Mouse (Mus musculus) liver, embryonic 14.5 days (tissue): ENCODE measurements around the gene Tnpo3. TPM values are rescaled to one million over a fixed set of nuclear protein-coding genes. Genes with fewer than 3 reads are reported as not detected.
"Not testable (repeated sequence)": the region's sequence is repeated elsewhere in the genome, so short reads cannot be mapped to it uniquely, and the experiment has no call there.

Experiments used
- ATAC-seq: fragments of 200-750 bp; cut with Nextera tagmentation; 2 replicates; pipeline ENCODE4 v1.8.0; 2017; ENCODE audit warnings: moderate number of reproducible peaks, mild to moderate bottlenecking, moderate library complexity; ENCODE audit not compliant: insufficient read depth
- DNase-seq, 3 experiments: peaks; one replicate each; pipeline ENCODE4 v3.0.0-alpha.2; 2012 to 2013; ENCODE audit warnings: low read depth in 3 of 3, low spot score in 3 of 3
- H3K27ac ChIP-seq: fragments of 300-500 bp; sonication (generic); 2 replicates; pipeline ENCODE4 v1.5.1; 2014; ENCODE audit warnings: moderate library complexity, mild to moderate bottlenecking, control low read depth, inconsistent platforms
- H3K27me3 ChIP-seq: fragments of 300-500 bp; sonication (generic); 2 replicates; pipeline ENCODE4 v1.6.1; 2014; ENCODE audit warnings: mild to moderate bottlenecking, low read length, moderate library complexity; ENCODE audit not compliant: control insufficient read depth, insufficient read depth
- H3K36me3 ChIP-seq: fragments of 300-500 bp; sonication (generic); replicated peaks from 2 replicates; pipeline ENCODE4 v1.6.1; 2014; ENCODE audit warnings: low read depth; ENCODE audit not compliant: control insufficient read depth, insufficient read depth
- H3K4me1 ChIP-seq, 2 experiments: fragments of 200-500 bp in 1 of 2; fragments of 300-500 bp in 1 of 2; sonication (generic) in 1 of 2; replicated peaks; 2 replicates each; pipeline ENCODE4 v1.6.1; 2012 to 2014; ENCODE audit warnings: antibody characterized with exemption in 1 of 2, inconsistent platforms in 1 of 2, low read length in 1 of 2; ENCODE audit not compliant: control insufficient read depth in 2 of 2, insufficient read depth in 2 of 2
- H3K4me2 ChIP-seq: fragments of 300-500 bp; sonication (generic); 2 replicates; pipeline ENCODE4 v1.6.1; 2014; ENCODE audit warnings: low read depth, mild to moderate bottlenecking, control low read depth, moderate library complexity
- H3K4me3 ChIP-seq, 2 experiments: fragments of 200-500 bp in 1 of 2; fragments of 300-500 bp in 1 of 2; sonication (generic) in 1 of 2; 2 replicates each; pipeline ENCODE4 v1.5.1; 2012 to 2014; ENCODE audit warnings: low read depth in 2 of 2, low read length in 2 of 2, mild to moderate bottlenecking in 2 of 2, control low read depth in 1 of 2, inconsistent platforms in 1 of 2, moderate library complexity in 1 of 2; ENCODE audit not compliant: insufficient read depth in 1 of 2
- H3K9ac ChIP-seq: fragments of 300-500 bp; sonication (generic); replicated peaks from 2 replicates; pipeline ENCODE4 v1.6.1; 2014; ENCODE audit warnings: mild to moderate bottlenecking, control low read depth, moderate library complexity
- H3K9me3 ChIP-seq: fragments of 300-500 bp; sonication (generic); 2 replicates; pipeline ENCODE4 v1.6.1; 2016; ENCODE audit warnings: low read length, mixed read lengths; ENCODE audit not compliant: control insufficient read depth
- CTCF ChIP-seq: IDR thresholded peaks from 2 replicates; pipeline ENCODE4 v1.5.1; 2016; ENCODE audit warnings: antibody characterized with exemption, low read depth, control low read depth
- EP300 ChIP-seq: IDR thresholded peaks from 2 replicates; pipeline ENCODE4 v1.6.1; 2016; ENCODE audit warnings: antibody characterized with exemption, low read depth
- WGBS: fragments of 180-500 bp; shearing (Covaris S2); extraction: QIAGEN DNeasy Blood & Tissue Kit; methylation state at CpG from one replicate; pipeline ENCODE4 v1.1.7; 2014; ENCODE audit not compliant: insufficient replicate concordance; 5-methylcytosine and 5-hydroxymethylcytosine counted together
- polyA plus RNA-seq, 2 experiments: library from polyadenylated mRNA; depleted of rRNA in 1 of 2; stranded (reverse) in 1 of 2; unstranded in 1 of 2; fragments of >200 nt; fragmentation: Nextera tagmentation in 1 of 2; extraction: Ambion mirVana in 1 of 2; gene quantifications; 2 replicates each; pipeline versions ENCODE4 v1.2.1 to v1.2.3; 2012 to 2014

Tnpo3 gene
- polyA plus RNA-seq, 2 experiments: 27.8 to 30.5 TPM

DNA sequence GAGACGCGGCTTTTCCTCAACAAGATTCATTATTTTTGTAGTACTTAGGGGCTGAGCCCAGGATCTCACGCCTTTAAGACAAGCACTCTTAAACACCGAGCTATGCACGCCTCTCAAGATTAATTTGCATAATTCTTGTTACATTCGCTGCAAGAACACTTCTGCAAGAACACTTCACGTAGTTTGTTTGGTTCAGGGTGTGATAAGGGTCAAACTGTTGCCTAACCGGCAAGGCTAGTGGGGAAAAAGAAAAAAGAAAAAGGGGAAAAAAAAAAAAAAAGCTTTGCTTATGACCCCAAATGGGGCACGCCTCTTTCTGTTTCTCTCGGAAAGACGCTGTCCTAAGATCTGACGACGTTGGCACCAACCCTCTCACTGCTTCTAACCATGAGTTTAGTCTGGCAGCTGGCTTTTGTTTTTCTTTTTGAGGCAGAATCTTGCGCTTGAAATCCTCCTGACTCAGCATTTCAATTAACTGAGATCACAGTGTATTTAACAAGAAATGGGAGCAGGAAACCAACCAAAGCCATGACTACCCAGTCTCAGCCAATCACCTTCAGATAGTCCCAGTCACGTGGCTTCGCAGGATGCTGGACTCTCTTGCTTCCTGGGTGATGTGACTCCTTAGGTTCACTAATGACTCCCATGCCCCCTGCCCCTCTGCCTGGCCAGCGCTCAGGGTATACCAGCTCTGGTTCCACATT lies 11.3 kb upstream of the Tnpo3 start:
- H3K4me3 ChIP-seq: no peak overlapping the region
- WGBS: 43% methylated on average over 17 of the region's 17 CpGs
- no peaks in the 10 kb centered on the region for H3K4me1 ChIP-seq
- peak overlapping the region; percentile 18 for H3K4me2 ChIP-seq
- no peaks in the 10 kb centered on the region for H3K36me3 ChIP-seq
- DNase-seq (no peak), ATAC-seq (no peak)
- TF ChIP-seq EP300 (no peak), CTCF (no peak)
- no peak overlapping the region for H3K9ac ChIP-seq
- H3K27ac ChIP-seq: no peak overlapping the region
- no peaks in the 10 kb centered on the region for H3K9me3 ChIP-seq
- H3K27me3 ChIP-seq: peaks cover 2% of the 10 kb centered on the region; the same call in 1 of the 2 replicates

DNA sequence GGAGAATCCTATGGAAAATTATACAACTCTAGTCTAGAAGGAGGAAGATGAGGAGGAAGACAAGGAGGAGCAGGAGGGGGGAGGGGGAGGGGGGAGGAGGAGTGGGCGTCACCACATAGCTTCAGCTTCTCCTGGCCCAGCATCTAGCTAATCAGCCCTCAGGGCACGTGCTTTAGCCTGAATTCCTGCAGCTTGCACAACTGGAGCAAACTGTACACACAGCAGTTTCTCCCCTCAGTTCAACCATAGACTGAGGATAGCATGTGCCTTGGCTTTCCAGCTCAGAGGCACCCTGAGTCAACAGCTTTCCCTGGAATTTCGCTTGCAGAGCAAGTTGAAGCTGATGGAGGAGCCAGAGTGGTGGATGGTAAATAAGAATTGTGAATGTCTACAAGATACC lies 10.5 kb upstream of the Tnpo3 start:
- ATAC-seq (no peak), DNase-seq (no peak)
- Histone ChIP-seq H3K27ac (no peak overlapping the region), H3K27me3 (peaks cover 2% of the 10 kb centered on the region; the same call in 1 of the 2 replicates), H3K9me3 (no peaks in the 10 kb centered on the region), H3K9ac (no peak overlapping the region), H3K4me3 (no peak overlapping the region), H3K36me3 (no peaks in the 10 kb centered on the region), H3K4me2 (no peak overlapping the region), H3K4me1 (no peaks in the 10 kb centered on the region)
- 27% methylated on average over 3 of the region's 3 CpGs for WGBS
- TF ChIP-seq EP300 (no peak), CTCF (no peak)

DNA sequence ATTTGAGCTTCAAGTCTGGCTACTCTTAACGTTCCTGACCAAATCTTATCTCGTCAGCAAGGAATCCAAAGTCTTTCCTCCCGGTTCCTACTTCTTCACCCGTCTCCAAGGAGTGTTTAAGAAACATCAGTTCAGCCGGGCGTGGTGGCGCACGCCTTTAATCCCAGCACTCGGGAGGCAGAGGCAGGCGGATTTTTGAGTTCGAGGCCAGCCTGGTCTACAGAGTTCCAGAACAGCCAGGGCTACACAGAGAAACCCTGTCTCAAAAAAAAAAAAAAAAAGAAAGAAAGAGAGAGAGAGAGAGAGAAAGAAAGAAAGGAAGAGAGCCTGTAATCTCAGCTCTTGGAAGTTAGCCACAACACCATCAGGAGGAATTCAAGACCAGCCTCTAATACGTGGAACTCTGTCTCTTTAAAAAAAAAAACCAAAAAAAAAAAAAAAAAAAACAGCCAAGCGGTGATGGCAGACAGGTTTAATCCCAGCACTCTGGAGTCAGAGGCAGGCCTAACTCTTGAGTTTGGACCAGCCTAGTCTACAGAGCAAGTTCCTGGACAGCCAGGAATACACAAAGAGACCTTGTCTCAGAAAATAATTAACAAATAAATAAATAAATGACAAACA lies 443 bp upstream of the Tnpo3 start:
- H3K4me2 ChIP-seq: peak overlapping the region; percentile 81
- not testable (repeated sequence) for DNase-seq, H3K27me3 ChIP-seq, H3K9me3 ChIP-seq, H3K4me1 ChIP-seq, H3K36me3 ChIP-seq
- 18% methylated on average over 13 of the region's 13 CpGs for WGBS
- peak overlapping the region; percentile 32; the same call in 1 of the 2 replicates for H3K27ac ChIP-seq
- H3K4me3 ChIP-seq: peak overlapping the region; percentile 68 to 86
- ATAC-seq: peak; percentile 14; the same call in 1 of the 2 replicates
- H3K9ac ChIP-seq: peak overlapping the region; percentile 82

DNA sequence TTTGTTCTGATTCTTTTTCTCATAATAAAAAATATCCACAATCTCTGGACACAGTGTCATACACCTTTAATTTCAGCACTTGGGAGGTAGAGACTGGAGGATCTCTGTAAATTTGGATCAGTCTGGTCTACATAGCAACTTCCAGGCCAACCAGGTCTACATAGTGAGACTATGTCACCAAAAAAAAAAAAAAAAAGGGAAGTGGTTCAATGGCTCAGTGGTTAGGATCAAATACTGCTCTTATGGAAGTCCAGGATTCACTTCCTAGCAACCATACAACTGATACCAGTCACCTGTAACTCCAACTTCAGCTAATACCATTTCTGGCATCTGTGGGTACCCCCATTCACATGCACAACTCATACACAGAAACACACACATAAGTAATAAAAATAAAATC lies 9.5 kb downstream of the Tnpo3 start:
- DNase-seq: no peak
- no peaks in the 10 kb centered on the region for H3K4me1 ChIP-seq
- H3K27me3 ChIP-seq: no peaks in the 10 kb centered on the region
- H3K4me3 ChIP-seq: no peak overlapping the region
- TF ChIP-seq CTCF (no peak), EP300 (no peak)
- H3K9ac ChIP-seq: no peak overlapping the region
- no peak overlapping the region for H3K4me2 ChIP-seq
- ATAC-seq: no peak
- H3K9me3 ChIP-seq: no peaks in the 10 kb centered on the region
- no peaks in the 10 kb centered on the region; the same call in 1 of the 2 replicates for H3K36me3 ChIP-seq
- no peak overlapping the region for H3K27ac ChIP-seq

DNA sequence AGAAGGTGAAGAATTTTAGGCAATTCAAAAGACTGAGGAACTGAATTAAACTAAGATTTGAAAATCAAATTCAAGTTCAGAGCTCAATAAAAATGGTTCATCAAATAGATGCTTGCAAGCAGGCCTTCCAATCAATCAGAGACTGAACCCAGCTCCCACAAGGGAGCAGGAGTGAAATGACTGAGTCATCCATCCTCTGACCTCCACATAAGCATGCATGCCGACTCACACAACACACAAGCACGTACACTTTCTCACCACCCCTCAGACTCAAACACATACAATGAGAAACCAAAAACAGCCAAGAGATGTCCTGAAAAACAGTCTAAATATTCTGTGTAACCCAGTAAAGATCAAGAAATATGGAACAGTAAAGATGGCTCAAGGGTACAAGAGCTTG lies 14.0 kb downstream of the Tnpo3 start:
- 51% methylated on average over 2 of the region's 2 CpGs for WGBS
- H3K4me2 ChIP-seq: no peak overlapping the region
- no peak overlapping the region for H3K4me3 ChIP-seq
- TF ChIP-seq EP300 (no peak), CTCF (no peak)
- ATAC-seq (no peak), DNase-seq (no peak)
- no peaks in the 10 kb centered on the region for H3K9me3 ChIP-seq
- H3K36me3 ChIP-seq: no peaks in the 10 kb centered on the region; the same call in 1 of the 2 replicates
- no peaks in the 10 kb centered on the region for H3K27me3 ChIP-seq
- H3K9ac ChIP-seq: no peak overlapping the region
- no peak overlapping the region for H3K27ac ChIP-seq
- H3K4me1 ChIP-seq: no peaks in the 10 kb centered on the region
